Mouse (Mus musculus) cerebellum, adult 2 months (tissue): ENCODE measurements at regions not wholly inside any gene's neighbourhood (a gene's known extent, or its start where the extent isn't known, plus 50 kb on each side); places are given as distances from the start of the nearest gene placed in this dataset.

Experiments
- CTCF ChIP-seq: fragments of 200-500 bp; IDR thresholded peaks from 2 replicates; pipeline ENCODE4 v1.5.1; 2011; ENCODE audit warnings: low read depth, mild to moderate bottlenecking, control low read depth, low read length, moderate library complexity, borderline replicate concordance; ENCODE audit not compliant: insufficient read depth
- POLR2A ChIP-seq: fragments of 200-500 bp; IDR thresholded peaks from 2 replicates; pipeline ENCODE4 v1.6.1; 2011; ENCODE audit warnings: low read length, control low read depth, borderline replicate concordance; ENCODE audit not compliant: insufficient read depth

- TF ChIP-seq CTCF (no peak), POLR2A (no peak)
Measured at GRCm38 (mm10) chr14:97088863-97089262, 570.0 kb upstream of the Klhl1 start.
